Mouse (Mus musculus) kidney, adult 2 months (tissue): ENCODE measurements at regions not wholly inside any gene's neighbourhood (a gene's known extent, or its start where the extent isn't known, plus 50 kb on each side); places are given as distances from the start of the nearest gene placed in this dataset.

Experiments
- CTCF ChIP-seq: fragments of 200-500 bp; conservative IDR thresholded peaks from 2 replicates; pipeline ENCODE4 v1.5.1; 2011; ENCODE audit warnings: low read depth, mild to moderate bottlenecking, control low read depth, low read length, moderate library complexity, mixed read lengths; ENCODE audit not compliant: insufficient read depth, insufficient read length
- POLR2A ChIP-seq: fragments of 200-500 bp; IDR thresholded peaks from one replicate; pipeline ENCODE4 v1.6.1; 2011; ENCODE audit warnings: low read depth, low read length, control low read depth

GRCm38 (mm10) chr11:111820356-111820755 is 754.4 kb downstream of the Kcnj2 start:
- TF ChIP-seq POLR2A (no peak), CTCF (no peak)
